Mouse (Mus musculus) MEL (cell line): ENCODE data around the gene Trim62. TPM values are rescaled to one million over a fixed set of nuclear protein-coding genes. Genes with fewer than 3 reads are reported as not detected.

Experiments
- DNase-seq: peaks from one replicate; pipeline ENCODE4 v3.0.0; 2011; ENCODE audit warnings: low read depth, low spot score
- H3K27ac ChIP-seq: 2 replicates; pipeline ENCODE4 v1.5.1; 2012; ENCODE audit warnings: low read depth, mild to moderate bottlenecking, control low read depth, low read length, moderate library complexity; ENCODE audit not compliant: control insufficient read depth
- H3K27me3 ChIP-seq, 2 experiments: fragments of 150-350 bp in 1 of 2; sonication (generic) in 1 of 2; 2 replicates each; pipeline ENCODE4 v1.6.1; 2012; ENCODE audit warnings: low read length in 2 of 2, mild to moderate bottlenecking in 2 of 2, improper control_type of control experiment in 1 of 2, moderate library complexity in 1 of 2; ENCODE audit not compliant: insufficient read depth in 2 of 2, control insufficient read depth in 1 of 2
- H3K36me3 ChIP-seq, 2 experiments: 2 replicates each; pipeline ENCODE4 v1.6.1; 2012 to 2014; ENCODE audit warnings: low read length in 2 of 2, improper control_type of control experiment in 1 of 2, inconsistent platforms in 1 of 2, mild to moderate bottlenecking in 1 of 2; ENCODE audit not compliant: insufficient read depth in 2 of 2, control insufficient read depth in 1 of 2
- H3K4me1 ChIP-seq, 2 experiments: fragments of 150-350 bp in 1 of 2; sonication (generic) in 1 of 2; 2 replicates each; pipeline ENCODE4 v1.6.1; 2012; ENCODE audit warnings: low read length in 2 of 2, improper control_type of control experiment in 1 of 2, mild to moderate bottlenecking in 1 of 2; ENCODE audit not compliant: insufficient read depth in 2 of 2, control insufficient read depth in 1 of 2
- H3K4me3 ChIP-seq, 2 experiments: fragments of 150-350 bp in 1 of 2; sonication (generic) in 1 of 2; 2 replicates each; pipeline ENCODE4 v1.5.1; 2012; ENCODE audit warnings: low read depth in 2 of 2, low read length in 2 of 2, mild to moderate bottlenecking in 2 of 2, moderate library complexity in 2 of 2, control low read depth in 1 of 2, improper control_type of control experiment in 1 of 2; ENCODE audit not compliant: control insufficient read depth in 1 of 2, insufficient read depth in 1 of 2
- H3K79me2 ChIP-seq: 2 replicates; pipeline ENCODE4 v1.6.1; 2012; ENCODE audit warnings: mild to moderate bottlenecking, low read length, moderate library complexity; ENCODE audit not compliant: control insufficient read depth, poor library complexity, insufficient read depth
- H3K9ac ChIP-seq: 2 replicates; pipeline ENCODE4 v1.6.1; 2012; ENCODE audit warnings: low read depth, mild to moderate bottlenecking, control low read depth, low read length, moderate library complexity; ENCODE audit not compliant: control insufficient read depth, poor library complexity, severe bottlenecking
- H3K9me3 ChIP-seq: fragments of 150-350 bp; sonication (generic); replicated peaks from 2 replicates; pipeline ENCODE4 v1.6.1; 2012; ENCODE audit warnings: mild to moderate bottlenecking, low read length, improper control_type of control experiment, moderate library complexity; ENCODE audit not compliant: insufficient read depth
- BHLHE40 ChIP-seq: IDR thresholded peaks from 2 replicates; pipeline ENCODE4 v1.6.1; 2012; ENCODE audit warnings: low read depth, mild to moderate bottlenecking, inconsistent platforms, low read length, improper control_type of control experiment, borderline replicate concordance
- CHD1 ChIP-seq: IDR thresholded peaks from 2 replicates; pipeline ENCODE4 v1.6.1; 2012; ENCODE audit warnings: low read depth, mild to moderate bottlenecking, inconsistent platforms, low read length, improper control_type of control experiment
- CTCF ChIP-seq, 3 experiments: IDR thresholded peaks in 2 of 3; conservative IDR thresholded peaks in 1 of 3; 2 replicates each; pipeline ENCODE4 v1.5.1; 2011 to 2012; ENCODE audit warnings: low read length in 3 of 3, low read depth in 2 of 3, mild to moderate bottlenecking in 2 of 3, improper control_type of control experiment in 1 of 3, inconsistent platforms in 1 of 3, mixed read lengths in 1 of 3, moderate library complexity in 1 of 3; ENCODE audit not compliant: control insufficient read depth in 1 of 3, insufficient read depth in 1 of 3, poor library complexity in 1 of 3, severe bottlenecking in 1 of 3
- E2F4 ChIP-seq: IDR thresholded peaks from 2 replicates; pipeline ENCODE4 v1.6.1; 2011; ENCODE audit warnings: low read depth, low read length, improper control_type of control experiment, borderline replicate concordance
- EP300 ChIP-seq, 2 experiments: IDR thresholded peaks; 2 replicates each; pipeline ENCODE4 v1.6.1; 2011; ENCODE audit warnings: improper control_type of control experiment in 2 of 2, low read length in 2 of 2, low read depth in 1 of 2, mild to moderate bottlenecking in 1 of 2
- HCFC1 ChIP-seq: IDR thresholded peaks from 2 replicates; pipeline ENCODE4 v1.6.1; 2012; ENCODE audit warnings: low read depth, mild to moderate bottlenecking, inconsistent platforms, low read length, improper control_type of control experiment, moderate library complexity
- JUND ChIP-seq: IDR thresholded peaks from 2 replicates; pipeline ENCODE4 v1.6.1; 2011; ENCODE audit warnings: low read depth, mild to moderate bottlenecking, improper control_type of control experiment, low read length
- MAX ChIP-seq: IDR thresholded peaks from 2 replicates; pipeline ENCODE4 v1.6.1; 2011; ENCODE audit warnings: low read length, improper control_type of control experiment
- MAZ ChIP-seq: IDR thresholded peaks from 2 replicates; pipeline ENCODE4 v1.6.1; 2012; ENCODE audit warnings: low read depth, mild to moderate bottlenecking, inconsistent platforms, low read length, improper control_type of control experiment
- MEF2A ChIP-seq: IDR thresholded peaks from 2 replicates; pipeline ENCODE4 v1.6.1; 2014; ENCODE audit warnings: low read depth, mild to moderate bottlenecking, inconsistent platforms, low read length, improper control_type of control experiment; ENCODE audit not compliant: poor library complexity, insufficient replicate concordance, severe bottlenecking; ENCODE audit errors: extremely low read depth
- MXI1 ChIP-seq: IDR thresholded peaks from 2 replicates; pipeline ENCODE4 v1.6.1; 2011; ENCODE audit warnings: mild to moderate bottlenecking, low read depth, low read length, improper control_type of control experiment
- MYB ChIP-seq: IDR thresholded peaks from 2 replicates; pipeline ENCODE4 v1.6.1; 2011; ENCODE audit warnings: mild to moderate bottlenecking, low read depth, low read length, improper control_type of control experiment
- MYC ChIP-seq: IDR thresholded peaks from 2 replicates; pipeline ENCODE4 v1.6.1; 2011; ENCODE audit warnings: low read depth, mild to moderate bottlenecking, low read length, improper control_type of control experiment, moderate library complexity
- NELFE ChIP-seq: IDR thresholded peaks from 2 replicates; pipeline ENCODE4 v1.6.1; 2011; ENCODE audit warnings: low read depth, low read length, improper control_type of control experiment
- NRF1 ChIP-seq: IDR thresholded peaks from 2 replicates; pipeline ENCODE4 v1.6.1; 2014; ENCODE audit warnings: low read depth, mild to moderate bottlenecking, inconsistent platforms, low read length, improper control_type of control experiment, moderate library complexity; ENCODE audit not compliant: poor library complexity, insufficient read depth, severe bottlenecking
- POLR2AphosphoS2 ChIP-seq: IDR thresholded peaks from 2 replicates; pipeline ENCODE4 v1.6.1; 2011; ENCODE audit warnings: low read length, improper control_type of control experiment
- POLR2AphosphoS5 ChIP-seq: IDR thresholded peaks from 2 replicates; pipeline ENCODE4 v1.6.1; 2012; ENCODE audit warnings: low read depth, borderline replicate concordance, mild to moderate bottlenecking, inconsistent platforms, low read length, moderate library complexity, mixed read lengths
- RAD21 ChIP-seq: IDR thresholded peaks from 2 replicates; pipeline ENCODE4 v1.6.1; 2011; ENCODE audit warnings: mild to moderate bottlenecking, low read depth, low read length, improper control_type of control experiment
- RCOR1 ChIP-seq: IDR thresholded peaks from 2 replicates; pipeline ENCODE4 v1.6.1; 2012; ENCODE audit warnings: low read depth, mild to moderate bottlenecking, inconsistent platforms, low read length, improper control_type of control experiment
- SIN3A ChIP-seq: IDR thresholded peaks from 2 replicates; pipeline ENCODE4 v1.6.1; 2012; ENCODE audit warnings: low read length, improper control_type of control experiment, inconsistent platforms
- SMC3 ChIP-seq: IDR thresholded peaks from 2 replicates; pipeline ENCODE4 v1.6.1; 2011; ENCODE audit warnings: low read depth, low read length, improper control_type of control experiment
- TAL1 ChIP-seq: IDR thresholded peaks from 2 replicates; pipeline ENCODE4 v1.6.1; 2012; ENCODE audit warnings: mild to moderate bottlenecking, inconsistent platforms, low read length, moderate library complexity, mixed read lengths
- TBP ChIP-seq: IDR thresholded peaks from 2 replicates; pipeline ENCODE4 v1.8.0; 2011; ENCODE audit warnings: low read depth, low read length, improper control_type of control experiment
- USF1 ChIP-seq: IDR thresholded peaks from 2 replicates; pipeline ENCODE4 v1.6.1; 2014; ENCODE audit warnings: low read depth, mild to moderate bottlenecking, inconsistent platforms, low read length, improper control_type of control experiment, moderate library complexity
- USF2 ChIP-seq, 2 experiments: IDR thresholded peaks; 2 replicates each; pipeline ENCODE4 v1.6.1; 2011 to 2012; ENCODE audit warnings: improper control_type of control experiment in 2 of 2, low read length in 2 of 2, borderline replicate concordance in 1 of 2, inconsistent platforms in 1 of 2, low read depth in 1 of 2, mild to moderate bottlenecking in 1 of 2; ENCODE audit not compliant: insufficient read depth in 1 of 2
- ZKSCAN1 ChIP-seq: IDR thresholded peaks from 2 replicates; pipeline ENCODE4 v1.6.1; 2012; ENCODE audit warnings: low read depth, mild to moderate bottlenecking, inconsistent platforms, low read length, improper control_type of control experiment, moderate library complexity
- polyA plus RNA-seq, 2 experiments: library from polyadenylated mRNA; stranded (reverse) in 1 of 2; unstranded in 1 of 2; fragments of >175 nt in 1 of 2; fragments of >200 nt in 1 of 2; gene quantifications; 2 replicates each; pipeline versions ENCODE4 v1.2.1 to v1.2.4; 2012; ENCODE audit warnings: low replicate concordance in 2 of 2, low read depth in 1 of 2; ENCODE audit not compliant: insufficient read length in 2 of 2, insufficient read depth in 1 of 2, missing spikeins in 1 of 2
- total RNA-seq: library from RNA; depleted of rRNA; stranded (reverse); fragments of 300-350 nt; gene quantifications from 2 replicates; pipeline ENCODE4 v1.2.3, GENCODE M21; 2012

The Trim62 gene
- total and polyA plus RNA-seq, 3 experiments: 0.12 to 1.2 TPM; not detected in 1

GRCm38 (mm10) chr4:128942346-128942745 is 59.0 kb downstream of the Trim62 start:
- no peaks in the 10 kb centered on the region for H3K36me3 ChIP-seq
- H3K9me3 ChIP-seq: no peaks in the 10 kb centered on the region
- H3K9ac ChIP-seq: no peak overlapping the region
- no peak overlapping the region for H3K4me3 ChIP-seq
- peak; percentile 67 for DNase-seq
- peaks cover 0 to 1% of the 10 kb centered on the region in 2 experiments; a peak in 2 of 4 replicates for H3K27me3 ChIP-seq
- H3K27ac ChIP-seq: no peak overlapping the region
- TF ChIP-seq TBP (no peak), NRF1 (no peak), MYB (no peak), RCOR1 (no peak), POLR2AphosphoS2 (no peak), MXI1 (peak; percentile 61; the same call in 1 of the 2 replicates), HCFC1 (no peak), RAD21 (peak; percentile 51), SIN3A (0 out of 2 replicates have a peak, but pooled peaks have one; percentile 22), MAX (peak; percentile 76), MYC (peak; percentile 93), JUND (no peak), SMC3 (peak; percentile 54), TAL1 (no peak), BHLHE40 (peak; percentile 69; the same call in 1 of the 2 replicates), POLR2AphosphoS5 (no peak), MAZ (no peak), USF2 (IDR thresholded peaks at IDR 0.05; ENCODE audit: borderline replicate concordance in 1 of 2, insufficient read depth in 1 of 2, low read depth in 1 of 2, low read length in 2 of 2) (no peak), CTCF (IDR thresholded peaks at IDR 0.05 in 2 of 3, conservative IDR thresholded peaks at IDR 0.05 in 1 of 3; ENCODE audit: control insufficient read depth in 1 of 3, insufficient read depth in 1 of 3, low read depth in 2 of 3, low read length in 3 of 3, poor library complexity in 1 of 3, severe bottlenecking in 1 of 3) (peak; percentile 57 to 66 (median 60))
- H3K4me1 ChIP-seq: no peaks in the 10 kb centered on the region
- H3K79me2 ChIP-seq: no peaks in the 10 kb centered on the region

- Histone ChIP-seq H3K9ac (no peak overlapping the region), H3K9me3 (no peaks in the 10 kb centered on the region), H3K27ac (no peak overlapping the region), H3K4me1 (peaks cover 0 to 5% of the 10 kb centered on the region in 2 experiments; a peak in 1 of 4 replicates), H3K27me3 (no peaks in the 10 kb centered on the region; a peak in 2 of 4 replicates), H3K36me3 (no peaks in the 10 kb centered on the region), H3K4me3 (no peak overlapping the region), H3K79me2 (no peaks in the 10 kb centered on the region)
- TF ChIP-seq NELFE: no peak
- TF ChIP-seq TBP: no peak
- TF ChIP-seq JUND: no peak
- no peak for TF ChIP-seq USF1
- no peak for TF ChIP-seq EP300 (IDR thresholded peaks at IDR 0.05; ENCODE audit: low read depth in 1 of 2, low read length in 2 of 2)
- TF ChIP-seq MEF2A: no peak
- no peak for TF ChIP-seq RAD21
- TF ChIP-seq MYC: no peak
- TF ChIP-seq BHLHE40: no peak
- no peak for TF ChIP-seq E2F4
- TF ChIP-seq HCFC1: no peak
- TF ChIP-seq TAL1: no peak
- no peak for TF ChIP-seq USF2 (IDR thresholded peaks at IDR 0.05; ENCODE audit: borderline replicate concordance in 1 of 2, insufficient read depth in 1 of 2, low read depth in 1 of 2, low read length in 2 of 2)
- TF ChIP-seq RCOR1: no peak
- TF ChIP-seq MAZ: no peak
- no peak for TF ChIP-seq CTCF (IDR thresholded peaks at IDR 0.05 in 2 of 3, conservative IDR thresholded peaks at IDR 0.05 in 1 of 3; ENCODE audit: control insufficient read depth in 1 of 3, insufficient read depth in 1 of 3, low read depth in 2 of 3, low read length in 3 of 3, poor library complexity in 1 of 3, severe bottlenecking in 1 of 3)
- no peak for TF ChIP-seq CHD1
- no peak for TF ChIP-seq NRF1
- no peak for TF ChIP-seq ZKSCAN1
- no peak for DNase-seq
Measured at GRCm38 (mm10) chr4:128946736-128947135, 63.4 kb downstream of the Trim62 start.
